Mouse (Mus musculus) small intestine, adult 2 months (tissue): ENCODE measurements around the gene Cckbr.

Experiments
- CTCF ChIP-seq: fragments of 200-500 bp; IDR thresholded peaks from 2 replicates; pipeline ENCODE4 v1.5.1; 2012; ENCODE audit warnings: low read depth, mild to moderate bottlenecking, control low read depth, inconsistent platforms, low read length, moderate library complexity, mixed read lengths; ENCODE audit not compliant: insufficient replicate concordance, insufficient read length; ENCODE audit errors: extremely low read depth
- POLR2A ChIP-seq: fragments of 200-500 bp; IDR thresholded peaks from 2 replicates; pipeline ENCODE4 v1.6.1; 2012; ENCODE audit warnings: low read depth, mild to moderate bottlenecking, control low read depth, inconsistent platforms, low read length, moderate library complexity

GRCm38 (mm10) chr7:105514561-105514960 is 89.0 kb downstream of the Cckbr start:
- TF ChIP-seq CTCF (no peak), POLR2A (no peak)
